Mouse (Mus musculus) midbrain, postnatal 0 days (tissue): Measurements from ENCODE around the gene Gpn3. TPM values are rescaled to one million over a fixed set of nuclear protein-coding genes. Genes with fewer than 3 reads are reported as not detected.

Experiments
- ATAC-seq: fragments of 200-750 bp; cut with Nextera tagmentation; 2 replicates; pipeline ENCODE4 v1.8.0; 2017; ENCODE audit warnings: moderate number of reproducible peaks, mild to moderate bottlenecking, moderate TSS enrichment, moderate library complexity; ENCODE audit not compliant: low FRiP score
- DNase-seq: peaks from one replicate; pipeline ENCODE4 v3.0.0-alpha.2; 2015; ENCODE audit warnings: low spot score
- H3K27ac ChIP-seq: fragments of 300-500 bp; sonication (generic); 2 replicates; pipeline ENCODE4 v1.5.1; 2014; ENCODE audit warnings: low read depth, mild to moderate bottlenecking, low read length, mixed read lengths
- H3K27me3 ChIP-seq: fragments of 300-500 bp; sonication (generic); 2 replicates; pipeline ENCODE4 v1.6.1; 2014; ENCODE audit warnings: low read length, control low read depth, mixed read lengths; ENCODE audit not compliant: insufficient read depth
- H3K36me3 ChIP-seq: fragments of 300-500 bp; sonication (generic); 2 replicates; pipeline ENCODE4 v1.6.1; 2014; ENCODE audit warnings: low read length, control low read depth, mixed read lengths; ENCODE audit not compliant: insufficient read depth
- H3K4me1 ChIP-seq: fragments of 300-500 bp; sonication (generic); 2 replicates; pipeline ENCODE4 v1.6.1; 2014; ENCODE audit warnings: mild to moderate bottlenecking, control low read depth, antibody characterized with exemption, low read length, mixed read lengths; ENCODE audit not compliant: insufficient read depth
- H3K4me2 ChIP-seq: fragments of 300-500 bp; sonication (generic); 2 replicates; pipeline ENCODE4 v1.6.1; 2014; ENCODE audit warnings: low read depth, mild to moderate bottlenecking, low read length, mixed read lengths; ENCODE audit not compliant: poor library complexity, severe bottlenecking
- H3K4me3 ChIP-seq: fragments of 300-500 bp; sonication (generic); 2 replicates; pipeline ENCODE4 v1.5.1; 2014; ENCODE audit warnings: low read depth, mild to moderate bottlenecking, low read length, moderate library complexity
- H3K9ac ChIP-seq: fragments of 300-500 bp; sonication (generic); replicated peaks from 2 replicates; pipeline ENCODE4 v1.6.1; 2014; ENCODE audit warnings: mild to moderate bottlenecking, low read length, moderate library complexity, mixed read lengths; ENCODE audit not compliant: poor library complexity, severe bottlenecking
- H3K9me3 ChIP-seq: fragments of 300-500 bp; sonication (generic); 2 replicates; pipeline ENCODE4 v1.6.1; 2016; ENCODE audit warnings: low read length, control low read depth
- CTCF ChIP-seq: IDR thresholded peaks from 2 replicates; pipeline ENCODE4 v1.5.1; 2016; ENCODE audit warnings: antibody characterized with exemption, mild to moderate bottlenecking
- WGBS: fragments of 180-500 bp; shearing (Covaris S2); extraction: QIAGEN DNeasy Blood & Tissue Kit; methylation state at CpG from one replicate; pipeline ENCODE4 v1.1.7; 2014; 5-methylcytosine and 5-hydroxymethylcytosine counted together
- polyA plus RNA-seq: library from polyadenylated mRNA; unstranded; fragments of >200 nt; fragmentation: Nextera tagmentation; extraction: Ambion mirVana; gene quantifications from 2 replicates; pipeline ENCODE4 v1.2.1, GENCODE M21; 2015
- total RNA-seq: library from RNA; depleted of rRNA; stranded (reverse); fragments of >200 nt; gene quantifications from 2 replicates; pipeline ENCODE4 v1.2.3, GENCODE M21; 2014

Gene Gpn3
- total and polyA plus RNA-seq, 2 experiments from 2014 or later, result 20.8 to 41.8 TPM

DNA sequence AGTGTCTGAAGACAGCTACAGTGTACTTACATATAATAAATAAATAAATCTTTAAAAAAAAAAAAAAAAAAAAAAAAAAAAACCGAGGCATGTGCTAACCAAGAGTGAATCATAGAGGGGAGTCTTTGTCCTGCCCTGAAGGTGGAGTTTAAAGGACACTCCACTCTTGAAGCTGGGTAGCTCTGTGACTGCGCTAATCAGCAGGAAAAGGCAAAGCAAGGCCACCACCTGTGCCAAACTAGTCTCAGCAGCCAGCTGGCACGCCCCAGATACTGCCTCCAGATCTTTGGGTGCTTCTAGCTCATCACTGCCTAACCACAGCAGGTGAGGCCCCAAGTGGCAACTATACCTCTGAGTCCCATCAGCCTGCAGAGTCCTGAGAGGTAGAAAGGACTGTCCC lies 37.0 kb upstream of the Gpn3 start:
- Histone ChIP-seq H3K9ac (no peak overlapping the region), H3K4me1 (no peaks in the 10 kb centered on the region), H3K27me3 (no peaks in the 10 kb centered on the region), H3K36me3 (peaks cover 7% of the 10 kb centered on the region; the same call in 1 of the 2 replicates), H3K4me2 (no peak overlapping the region), H3K9me3 (no peaks in the 10 kb centered on the region), H3K4me3 (no peak overlapping the region), H3K27ac (no peak overlapping the region)
- ATAC-seq, result no peak
- WGBS, result 63% methylated on average over 3 of the region's 3 CpGs
- no peak for DNase-seq
- no peak for TF ChIP-seq CTCF

GRCm38 (mm10) chr5:122336554-122337294 lies 35.0 kb upstream of the Gpn3 start:
- Histone ChIP-seq H3K9me3 (no peaks in the 10 kb centered on the region), H3K36me3 (0 out of 2 replicates have a peak, but pooled peaks cover 4% of the 10 kb centered on the region), H3K27me3 (no peaks in the 10 kb centered on the region), H3K4me3 (no peak overlapping the region), H3K27ac (no peak overlapping the region), H3K9ac (no peak overlapping the region), H3K4me2 (no peak overlapping the region), H3K4me1 (no peaks in the 10 kb centered on the region)
- WGBS, result 93% methylated on average over 7 of the region's 7 CpGs
- ATAC-seq (no peak), DNase-seq (no peak)
- no peak for TF ChIP-seq CTCF

DNA sequence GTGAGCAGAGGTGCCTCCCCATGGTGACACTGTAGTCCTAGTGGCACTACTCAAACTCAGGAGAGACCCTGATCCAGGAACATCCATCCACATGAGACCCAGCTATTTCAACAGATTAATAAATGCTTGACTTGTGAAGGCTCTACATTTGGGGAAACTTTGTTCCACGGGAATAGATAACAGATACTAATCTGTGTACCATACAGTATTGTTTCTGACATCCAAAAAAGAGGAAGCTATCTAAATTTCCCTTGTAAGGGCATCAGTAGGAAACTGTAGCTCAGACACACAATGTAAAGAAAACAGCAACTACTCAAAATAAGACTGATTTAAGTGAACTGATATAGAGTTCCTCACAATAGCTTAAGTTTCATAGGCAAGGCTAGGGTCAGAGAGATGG lies 28.8 kb upstream of the Gpn3 start:
- no peak overlapping the region for H3K9ac ChIP-seq
- no peak overlapping the region for H3K27ac ChIP-seq
- H3K4me3 ChIP-seq, result no peak overlapping the region
- no peak for ATAC-seq
- H3K4me2 ChIP-seq, result no peak overlapping the region
- no peaks in the 10 kb centered on the region for H3K4me1 ChIP-seq
- no peak for TF ChIP-seq CTCF
- no peak for DNase-seq
- WGBS, result 73% methylated on average over 1 of the region's 1 CpGs
- H3K27me3 ChIP-seq, result no peaks in the 10 kb centered on the region
- H3K9me3 ChIP-seq, result no peaks in the 10 kb centered on the region
- 0 out of 2 replicates have a peak, but pooled peaks cover 6% of the 10 kb centered on the region for H3K36me3 ChIP-seq

DNA sequence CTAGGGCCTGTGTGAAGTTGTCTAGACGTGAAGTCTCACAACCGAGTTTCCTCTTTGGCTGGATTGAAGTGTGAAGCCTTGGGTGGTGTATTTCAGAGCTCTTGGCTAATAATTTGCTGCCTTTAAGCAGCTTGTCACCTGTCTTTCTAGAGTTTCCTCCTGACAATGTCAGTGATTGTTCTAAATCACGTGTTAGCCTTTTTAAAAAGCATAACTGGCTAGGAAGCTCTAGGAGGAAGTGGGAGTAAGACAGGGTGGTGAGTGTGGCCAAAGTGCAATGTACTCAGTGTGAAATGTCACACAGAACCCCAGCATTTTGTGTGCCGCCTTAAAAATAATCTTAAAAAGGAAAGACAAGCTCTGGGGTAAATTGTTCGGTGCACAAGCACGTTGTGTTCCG lies 27.9 kb upstream of the Gpn3 start:
- no peak for DNase-seq
- WGBS, result 53% methylated on average over 7 of the region's 7 CpGs

DNA sequence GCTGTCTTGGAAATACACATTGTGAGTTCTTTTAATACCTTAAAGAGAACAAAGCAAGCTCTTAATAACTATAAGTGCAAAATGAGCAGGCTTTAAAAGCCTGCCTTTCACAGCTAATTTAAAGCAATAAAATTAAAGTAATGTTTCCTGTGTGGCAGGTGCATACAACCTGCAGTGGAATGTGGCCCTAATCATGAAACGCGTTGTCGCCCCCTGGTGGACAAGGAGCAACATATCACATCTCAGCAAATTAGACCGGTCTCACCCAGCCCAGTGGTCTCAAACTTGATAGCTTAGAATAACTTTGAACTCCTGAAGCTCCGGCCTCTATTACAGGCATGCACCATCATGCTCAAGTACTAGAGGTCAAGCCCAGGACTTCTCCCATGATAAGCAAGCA lies 27.4 kb upstream of the Gpn3 start:
- H3K4me1 ChIP-seq, result no peaks in the 10 kb centered on the region
- ATAC-seq (no peak), DNase-seq (peak; percentile 83)
- WGBS, result 11% methylated on average over 5 of the region's 5 CpGs
- H3K4me2 ChIP-seq, result no peak overlapping the region
- H3K4me3 ChIP-seq, result no peak overlapping the region
- 0 out of 2 replicates have a peak, but pooled peaks cover 3% of the 10 kb centered on the region for H3K36me3 ChIP-seq
- H3K27ac ChIP-seq, result no peak overlapping the region
- no peaks in the 10 kb centered on the region for H3K9me3 ChIP-seq
- H3K9ac ChIP-seq, result no peak overlapping the region
- no peaks in the 10 kb centered on the region for H3K27me3 ChIP-seq
- TF ChIP-seq CTCF, result peak; percentile 89

More for the DNA sequence above, 27.9 kb upstream of the Gpn3 start:
- Histone ChIP-seq H3K9me3 (no peaks in the 10 kb centered on the region), H3K4me3 (no peak overlapping the region), H3K27ac (no peak overlapping the region), H3K27me3 (no peaks in the 10 kb centered on the region), H3K9ac (no peak overlapping the region), H3K4me2 (no peak overlapping the region), H3K4me1 (no peaks in the 10 kb centered on the region), H3K36me3 (0 out of 2 replicates have a peak, but pooled peaks cover 3% of the 10 kb centered on the region)
- ATAC-seq, result no peak
- TF ChIP-seq CTCF, result no peak

DNA sequence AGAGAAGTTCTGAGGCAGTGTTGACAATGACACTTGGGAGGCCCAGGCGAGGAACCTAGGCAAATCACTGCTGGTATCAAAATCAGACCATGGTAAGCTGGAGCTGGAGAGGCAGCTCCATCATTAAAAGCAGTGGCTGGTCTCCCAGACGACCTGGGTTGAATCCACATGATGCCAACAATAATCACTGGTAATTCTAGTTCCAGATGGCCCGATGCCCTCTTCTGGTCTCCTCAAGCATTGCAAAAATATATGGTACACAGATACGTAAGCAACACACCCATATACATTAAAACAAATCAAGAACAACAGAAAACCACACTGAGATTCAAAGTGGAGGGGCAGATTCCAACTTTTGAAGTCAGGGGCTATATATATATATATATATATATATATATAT lies 25.9 kb upstream of the Gpn3 start:
- ATAC-seq, result no peak
- Histone ChIP-seq H3K4me2 (no peak overlapping the region), H3K27me3 (no peaks in the 10 kb centered on the region), H3K27ac (no peak overlapping the region), H3K9ac (no peak overlapping the region), H3K4me3 (no peak overlapping the region), H3K36me3 (0 out of 2 replicates have a peak, but pooled peaks cover 3% of the 10 kb centered on the region), H3K9me3 (no peaks in the 10 kb centered on the region), H3K4me1 (no peaks in the 10 kb centered on the region)
- WGBS, result 79% methylated on average over 4 of the region's 4 CpGs
- DNase-seq, result no peak
- TF ChIP-seq CTCF, result peak; percentile 40; the same call in 1 of the 2 replicates
